Mouse (Mus musculus) neural tube, embryonic 11.5 days (tissue): Measurements from ENCODE around the gene Ttc30b. TPM values are rescaled to one million over a fixed set of nuclear protein-coding genes. Genes with fewer than 3 reads are reported as not detected.
"Not testable (repeated sequence)": the region's sequence is repeated elsewhere in the genome, so short reads cannot be mapped to it uniquely, and the experiment has no call there.

Experiments
- ATAC-seq: fragments of 200-750 bp; cut with Nextera tagmentation; 2 replicates; pipeline ENCODE4 v1.8.0; 2017; ENCODE audit warnings: moderate number of reproducible peaks, mild to moderate bottlenecking, moderate TSS enrichment, moderate library complexity; ENCODE audit not compliant: insufficient read depth, low FRiP score, low TSS enrichment
- DNase-seq: peaks from one replicate; pipeline ENCODE4 v3.0.0-alpha.2; 2015; ENCODE audit warnings: low spot score
- H3K27ac ChIP-seq: fragments of 300-500 bp; sonication (generic); 2 replicates; pipeline ENCODE4 v1.5.1; 2014; ENCODE audit warnings: low read depth, mild to moderate bottlenecking, low read length
- H3K27me3 ChIP-seq: fragments of 300-500 bp; sonication (generic); 2 replicates; pipeline ENCODE4 v1.6.1; 2014; ENCODE audit warnings: mild to moderate bottlenecking, low read length, mixed read lengths; ENCODE audit not compliant: control insufficient read depth, insufficient read depth
- H3K36me3 ChIP-seq: fragments of 300-500 bp; sonication (generic); 2 replicates; pipeline ENCODE4 v1.6.1; 2014; ENCODE audit warnings: mild to moderate bottlenecking, low read length, moderate library complexity, mixed read lengths; ENCODE audit not compliant: control insufficient read depth, insufficient read depth
- H3K4me1 ChIP-seq: fragments of 300-500 bp; sonication (generic); 2 replicates; pipeline ENCODE4 v1.6.1; 2014; ENCODE audit warnings: low read length, mixed read lengths; ENCODE audit not compliant: control insufficient read depth, insufficient read depth
- H3K4me2 ChIP-seq: fragments of 300-500 bp; sonication (generic); 2 replicates; pipeline ENCODE4 v1.6.1; 2014; ENCODE audit warnings: low read depth, mild to moderate bottlenecking, moderate library complexity
- H3K4me3 ChIP-seq: fragments of 300-500 bp; sonication (generic); 2 replicates; pipeline ENCODE4 v1.5.1; 2014; ENCODE audit warnings: low read depth, low read length
- H3K9ac ChIP-seq: fragments of 300-500 bp; sonication (generic); 2 replicates; pipeline ENCODE4 v1.6.1; 2014; ENCODE audit warnings: mild to moderate bottlenecking, low read length
- H3K9me3 ChIP-seq: fragments of 300-500 bp; sonication (generic); 2 replicates; pipeline ENCODE4 v1.6.1; 2016; ENCODE audit warnings: low read length; ENCODE audit not compliant: control insufficient read depth
- WGBS: fragments of 180-500 bp; shearing (Covaris S2); extraction: QIAGEN DNeasy Blood & Tissue Kit; methylation state at CpG from one replicate; pipeline ENCODE4 v1.1.7; 2014; 5-methylcytosine and 5-hydroxymethylcytosine counted together
- polyA plus RNA-seq: library from polyadenylated mRNA; unstranded; fragments of >200 nt; fragmentation: Nextera tagmentation; extraction: Ambion mirVana; gene quantifications from 2 replicates; pipeline ENCODE4 v1.2.1, GENCODE M21; 2014

Gene Ttc30b
- polyA plus RNA-seq, result 7.4 and 8.4 TPM in 2 replicates

- WGBS, result 5% methylated on average over 35 of the region's 42 CpGs
- no peaks in the 10 kb centered on the region for H3K4me1 ChIP-seq
- H3K9me3 ChIP-seq, result no peaks in the 10 kb centered on the region
- H3K4me2 ChIP-seq, result peak within 1 kb of the TSS; percentile 59
- DNase-seq (peak; percentile 77), ATAC-seq (peak; percentile 82)
- H3K4me3 ChIP-seq, result peak within 1 kb of the TSS; percentile 49
- H3K36me3 ChIP-seq, result no peaks in the 10 kb centered on the region
- H3K9ac ChIP-seq, result peak within 1 kb of the TSS; percentile 71
- H3K27me3 ChIP-seq, result no peaks in the 10 kb centered on the region
- H3K27ac ChIP-seq, result 0 out of 2 replicates have a peak within 1 kb of the TSS, but pooled peaks have one; percentile 44
These were observed at the start of gene Ttc30b for GRCm38 (mm10) chr2:75938117-75939063. TSS of gene Ttc30b (minus strand) at chr2:75938585.

GRCm38 (mm10) chr2:75987739-75988138 is 49.4 kb upstream of the Ttc30b start:
- Histone ChIP-seq H3K9ac (no peak overlapping the region), H3K36me3 (no peaks in the 10 kb centered on the region), H3K4me2 (no peak overlapping the region), H3K27ac (peak overlapping the region; percentile 74), H3K4me1 (peaks cover 36% of the 10 kb centered on the region), H3K9me3 (no peaks in the 10 kb centered on the region), H3K27me3 (no peaks in the 10 kb centered on the region), H3K4me3 (no peak overlapping the region)
- no peak for ATAC-seq
- no peak for DNase-seq
- WGBS, result 70% methylated on average over 9 of the region's 9 CpGs

GRCm38 (mm10) chr2:75985124-75985523 is 46.7 kb upstream of the Ttc30b start:
- Histone ChIP-seq H3K36me3 (no peaks in the 10 kb centered on the region), H3K9me3 (no peaks in the 10 kb centered on the region), H3K27ac (peak overlapping the region; percentile 9; the same call in 1 of the 2 replicates), H3K4me3 (no peak overlapping the region), H3K4me1 (peaks cover 30% of the 10 kb centered on the region), H3K9ac (no peak overlapping the region), H3K27me3 (no peaks in the 10 kb centered on the region), H3K4me2 (no peak overlapping the region)
- ATAC-seq (peak; percentile 33; the same call in 1 of the 2 replicates), DNase-seq (peak; percentile 78)
- WGBS, result 4% methylated on average over 2 of the region's 2 CpGs

GRCm38 (mm10) chr2:75983847-75984246 is 45.5 kb upstream of the Ttc30b start:
- H3K9me3 ChIP-seq, result no peaks in the 10 kb centered on the region
- no peak overlapping the region for H3K4me3 ChIP-seq
- DNase-seq, result no peak
- H3K36me3 ChIP-seq, result no peaks in the 10 kb centered on the region
- H3K9ac ChIP-seq, result no peak overlapping the region
- 79% methylated on average over 3 of the region's 3 CpGs for WGBS
- peaks cover 21% of the 10 kb centered on the region for H3K4me1 ChIP-seq
- ATAC-seq, result no peak
- H3K27ac ChIP-seq, result no peak overlapping the region
- H3K4me2 ChIP-seq, result no peak overlapping the region
- no peaks in the 10 kb centered on the region for H3K27me3 ChIP-seq

- DNase-seq, result no peak
- no peak overlapping the region for H3K9ac ChIP-seq
These were observed 44.7 kb upstream of the Ttc30b start for GRCm38 (mm10) chr2:75983091-75983490.

GRCm38 (mm10) chr2:75982626-75983025 is 44.2 kb upstream of the Ttc30b start:
- no peak for DNase-seq
- Histone ChIP-seq H3K4me2 (no peak overlapping the region), H3K9me3 (no peaks in the 10 kb centered on the region), H3K27ac (no peak overlapping the region), H3K9ac (no peak overlapping the region), H3K27me3 (no peaks in the 10 kb centered on the region), H3K36me3 (no peaks in the 10 kb centered on the region), H3K4me3 (no peak overlapping the region), H3K4me1 (peaks cover 14% of the 10 kb centered on the region; the same call in 1 of the 2 replicates)
- 95% methylated on average over 4 of the region's 4 CpGs for WGBS
- no peak for ATAC-seq

More at GRCm38 (mm10) chr2:75983091-75983490, 44.7 kb upstream of the Ttc30b start:
- 98% methylated on average over 3 of the region's 3 CpGs for WGBS
- H3K36me3 ChIP-seq, result no peaks in the 10 kb centered on the region
- peaks cover 16% of the 10 kb centered on the region for H3K4me1 ChIP-seq
- H3K4me2 ChIP-seq, result no peak overlapping the region
- no peak overlapping the region for H3K27ac ChIP-seq
- no peak overlapping the region for H3K4me3 ChIP-seq
- no peaks in the 10 kb centered on the region for H3K27me3 ChIP-seq
- ATAC-seq, result no peak
- H3K9me3 ChIP-seq, result no peaks in the 10 kb centered on the region

- H3K4me1 ChIP-seq, result 0 out of 2 replicates have a peak, but pooled peaks cover 11% of the 10 kb centered on the region
- peak within 1 kb of the TSS; percentile 36 for H3K4me3 ChIP-seq
- H3K27ac ChIP-seq, H3K9me3 ChIP-seq, H3K36me3 ChIP-seq, H3K27me3 ChIP-seq: not testable (repeated sequence)
- peak; percentile 84 for DNase-seq
- H3K4me2 ChIP-seq, result peak within 1 kb of the TSS; percentile 38
- WGBS, result 1% methylated on average over 24 of the region's 34 CpGs
- ATAC-seq, result peak; percentile 56
- peak within 1 kb of the TSS; percentile 41 for H3K9ac ChIP-seq
These were observed 43.2 kb upstream of the Ttc30b start, which contains the start of gene Ttc30a1 for GRCm38 (mm10) chr2:75981440-75982081. TSS of gene Ttc30a1 (minus strand) at chr2:75981967.

- H3K36me3 ChIP-seq, H3K4me1 ChIP-seq, H3K27me3 ChIP-seq, H3K27ac ChIP-seq, ATAC-seq, H3K9me3 ChIP-seq, H3K9ac ChIP-seq, DNase-seq: not testable (repeated sequence)
- peak overlapping the region; percentile 36 for H3K4me3 ChIP-seq
- peak overlapping the region; percentile 38 for H3K4me2 ChIP-seq
- 94% methylated on average over 13 of the region's 13 CpGs for WGBS
These were observed 42.6 kb upstream of the Ttc30b start for GRCm38 (mm10) chr2:75980933-75981439.
